Comparison of ENCODE assay signal across 46 mouse cellular contexts in the genomic region with DNA sequence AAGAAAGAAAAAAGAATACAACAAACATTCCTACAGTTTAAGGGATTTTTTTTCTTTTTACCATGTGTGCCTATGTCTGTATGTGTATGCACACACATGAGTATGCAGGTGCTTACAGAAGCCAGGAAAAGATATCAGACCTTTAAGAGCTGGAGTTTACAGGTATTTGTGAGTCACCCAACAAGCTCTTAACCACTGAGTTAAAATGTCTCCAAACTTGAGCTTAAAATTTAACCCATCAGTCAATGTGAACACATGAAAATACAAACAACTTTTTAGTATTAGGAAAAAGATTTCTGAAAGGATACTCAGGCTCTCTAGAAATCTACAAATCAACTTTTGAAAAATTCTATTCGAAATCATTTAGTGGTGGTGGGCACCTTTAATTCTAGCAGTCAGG. TPM values are rescaled to one million over a fixed set of nuclear protein-coding genes. Genes with fewer than 3 reads are reported as not detected.
"Had no signal": no experiment of that assay in that cellular context is flagged by ENCODE, and none has a peak within 500 bp of the region (broad histone marks: within the 10 kb centered on the region; RNA-seq: fewer than 3 reads in every experiment).

No protein-coding gene starts in this region.

- H3K9ac ChIP-seq: limb, embryonic 12.5 days; limb, embryonic 13.5 days; limb, embryonic 15.5 days; liver, embryonic 12.5 days; liver, embryonic 13.5 days; liver, embryonic 14.5 days; liver, embryonic 15.5 days; liver, postnatal 0 days; lung, embryonic 14.5 days; lung, embryonic 15.5 days; midbrain, embryonic 12.5 days; midbrain, embryonic 13.5 days; midbrain, embryonic 15.5 days; neural tube, embryonic 12.5 days; neural tube, embryonic 13.5 days had no signal

- H3K4me2 ChIP-seq: limb, embryonic 12.5 days; limb, embryonic 13.5 days; limb, embryonic 15.5 days; liver, embryonic 12.5 days; liver, embryonic 13.5 days; liver, embryonic 15.5 days; lung, embryonic 14.5 days; lung, embryonic 15.5 days; midbrain, embryonic 11.5 days; midbrain, embryonic 12.5 days; midbrain, embryonic 13.5 days; midbrain, embryonic 15.5 days; neural tube, embryonic 12.5 days; neural tube, embryonic 13.5 days had no signal

- H3K9me3 ChIP-seq: limb, embryonic 10.5 days; limb, embryonic 12.5 days; limb, embryonic 13.5 days; limb, embryonic 15.5 days; liver, embryonic 12.5 days; liver, embryonic 13.5 days; liver, embryonic 15.5 days; lung, embryonic 15.5 days; megakaryocyte, embryonic 14.5 days; midbrain, embryonic 10.5 days; midbrain, embryonic 12.5 days; midbrain, embryonic 13.5 days; midbrain, embryonic 15.5 days; neural tube, embryonic 12.5 days; neural tube, embryonic 13.5 days had no signal

- H3K4me3 ChIP-seq: left cerebral cortex, adult 2 months; limb, embryonic 10.5 days; limb, embryonic 12.5 days; limb, embryonic 13.5 days; limb, embryonic 15.5 days; liver, embryonic 12.5 days; liver, embryonic 13.5 days; liver, embryonic 15.5 days; lung, embryonic 15.5 days; megakaryocyte, embryonic 14.5 days; midbrain, embryonic 10.5 days; midbrain, embryonic 12.5 days; midbrain, embryonic 13.5 days; midbrain, embryonic 15.5 days; myocyte; neural tube, embryonic 12.5 days; neural tube, embryonic 13.5 days had no signal

- H3K27ac ChIP-seq: left cerebral cortex, adult 2 months; limb, embryonic 10.5 days; limb, embryonic 12.5 days; limb, embryonic 13.5 days; limb, embryonic 15.5 days; liver, embryonic 12.5 days; liver, embryonic 13.5 days; liver, embryonic 14.5 days; liver, embryonic 15.5 days; lung, embryonic 15.5 days; macrophage; midbrain, embryonic 10.5 days; midbrain, embryonic 12.5 days; midbrain, embryonic 13.5 days; midbrain, embryonic 15.5 days; neural tube, embryonic 12.5 days; neural tube, embryonic 13.5 days had no signal

- ATAC-seq: liver, embryonic 12.5 days; liver, postnatal 0 days; midbrain, embryonic 13.5 days; midbrain, embryonic 15.5 days; midbrain, embryonic 16.5 days had no signal

- DNase-seq: left cerebral cortex, postnatal 4 days; liver; liver, embryonic 13.5 days; liver, postnatal 0 days; lung, adult 18-20 months; lung, embryonic 14.5 days; lung, postnatal 10 days; lung, postnatal 14 days; lung, postnatal 36 days; lung, postnatal 4 days; midbrain, embryonic 14.5 days had no signal

- H3K4me1 ChIP-seq: limb, embryonic 10.5 days; limb, embryonic 12.5 days; limb, embryonic 15.5 days; midbrain, embryonic 10.5 days; neural tube, embryonic 12.5 days had no signal

- H3K27me3 ChIP-seq: limb, embryonic 12.5 days; limb, embryonic 13.5 days; limb, embryonic 15.5 days; liver, embryonic 12.5 days; liver, embryonic 13.5 days; liver, embryonic 15.5 days; lung, embryonic 15.5 days; megakaryocyte, embryonic 14.5 days; midbrain, embryonic 12.5 days; midbrain, embryonic 13.5 days; midbrain, embryonic 15.5 days; neural tube, embryonic 12.5 days; neural tube, embryonic 13.5 days had no signal

RNA-seq across cellular contexts. Expression of a gene that starts 18.0 kb away (rescaled TPM):
- total RNA-seq: left cerebral cortex, adult 2 months; left cerebral cortex, adult 8-10 months; left cerebral cortex, postnatal 10 days; left cerebral cortex, postnatal 14 days; left cerebral cortex, postnatal 25 days; left cerebral cortex, postnatal 36 days; left cerebral cortex, postnatal 4 days; megakaryocyte progenitor cell, adult 5-6 weeks; megakaryocyte, adult 5-6 weeks; megakaryocyte-erythroid progenitor cell, adult 5-6 weeks; midbrain, postnatal 0 days; monocyte, adult 5-6 weeks had no signal
- polyA plus RNA-seq: limb, embryonic 10.5 days; limb, embryonic 11.5 days; limb, embryonic 12.5 days; limb, embryonic 13.5 days; limb, embryonic 14.5 days; limb, embryonic 15.5 days; liver, embryonic 12.5 days; liver, embryonic 13.5 days; liver, embryonic 14.5 days; liver, embryonic 15.5 days; liver, embryonic 16.5 days; liver, postnatal 0 days; lung, embryonic 14.5 days; lung, embryonic 15.5 days; lung, embryonic 16.5 days; macrophage; midbrain, embryonic 10.5 days; midbrain, embryonic 11.5 days; midbrain, embryonic 12.5 days; midbrain, embryonic 13.5 days; midbrain, embryonic 14.5 days; midbrain, embryonic 15.5 days; midbrain, embryonic 16.5 days; midbrain, postnatal 0 days; myocyte; neural tube, embryonic 11.5 days; neural tube, embryonic 12.5 days; neural tube, embryonic 13.5 days had no signal
